Mouse (Mus musculus): Measurements from ENCODE around the gene Rab34. TPM values are rescaled to one million over a fixed set of nuclear protein-coding genes. Genes with fewer than 3 reads are reported as not detected.

Gene Rab34
- polyA plus RNA-seq (2012; rRNA removed) (163 and 228 TPM in 2 replicates), polyA plus RNA-seq (2014; fragmentation: Nextera tagmentation; extraction: Ambion mirVana) (171 and 181 TPM in 2 replicates)

GRCm38 (mm10) chr11:78188331-78189233 lies at the start of gene Rab34:
Gene Rab34, plus strand, starts transcription at chr11:78188430.
- Histone ChIP-seq H3K9me3 (ENCODE audit: control insufficient read depth, low read length) (no peaks in the 10 kb centered on the region), H3K4me3 (replicated peaks; ENCODE audit: low read length) (peak within 1 kb of the TSS; percentile 84), H3K4me1 (ENCODE audit: control insufficient read depth, insufficient read depth, low read length) (peaks cover 14% of the 10 kb centered on the region), H3K4me2 (replicated peaks; ENCODE audit: low read depth, low read length, severe bottlenecking) (peak within 1 kb of the TSS; percentile 73), H3K36me3 (ENCODE audit: control insufficient read depth, insufficient read depth, low read length) (peaks cover 32% of the 10 kb centered on the region), H3K27ac (replicated peaks; ENCODE audit: low read depth, low read length) (peak within 1 kb of the TSS; percentile 99), H3K9ac (ENCODE audit: low read depth, low read length, severe bottlenecking) (peak within 1 kb of the TSS; percentile 91), H3K27me3 (ENCODE audit: control insufficient read depth, insufficient read depth, low read length) (no peaks in the 10 kb centered on the region)
- under 1% methylated on average over 51 of the region's 80 CpGs for WGBS
- peak; percentile 72; the same call in 1 of the 2 replicates for TF ChIP-seq POLR2A (IDR thresholded peaks at IDR 0.05; ENCODE audit: borderline replicate concordance, extremely low read depth, insufficient read depth, insufficient read length)
- peak; percentile 86 for ATAC-seq (ENCODE audit: low FRiP score, low read depth)
- DNase-seq (ENCODE audit: low spot score): peak; percentile 93

DNA sequence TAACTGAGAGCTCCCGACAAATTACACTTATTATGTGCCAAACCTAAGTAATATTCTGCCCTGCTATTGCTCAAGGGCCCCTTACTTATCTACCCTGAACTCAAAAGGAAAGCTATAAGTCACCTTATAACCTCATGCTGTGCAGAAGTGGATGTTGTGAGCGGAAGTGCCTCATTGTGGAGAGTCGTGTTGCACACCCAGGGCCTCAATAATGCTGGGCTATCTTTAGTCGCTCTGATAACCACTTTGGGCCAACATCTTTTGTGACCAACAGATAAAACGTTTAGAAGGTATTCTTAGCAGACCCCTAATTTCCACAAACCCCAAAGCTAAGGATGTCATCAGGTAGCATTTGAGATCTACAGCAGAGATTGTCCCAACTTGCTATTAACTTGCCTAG lies 47.6 kb upstream of the Rab34 start:
- H3K27me3 ChIP-seq (ENCODE audit: control insufficient read depth, insufficient read depth, low read length): no peaks in the 10 kb centered on the region
- H3K4me1 ChIP-seq (ENCODE audit: control insufficient read depth, insufficient read depth, low read length): no peaks in the 10 kb centered on the region
- H3K27ac ChIP-seq (replicated peaks; ENCODE audit: low read depth, low read length): no peak overlapping the region
- H3K4me3 ChIP-seq (replicated peaks; ENCODE audit: low read length): no peak overlapping the region
- H3K36me3 ChIP-seq (ENCODE audit: control insufficient read depth, insufficient read depth, low read length): peaks cover 30% of the 10 kb centered on the region
- ATAC-seq (ENCODE audit: low FRiP score, low read depth) (no peak), DNase-seq (ENCODE audit: low spot score) (no peak)
- no peak for TF ChIP-seq POLR2A (IDR thresholded peaks at IDR 0.05; ENCODE audit: borderline replicate concordance, extremely low read depth, insufficient read depth, insufficient read length)
- H3K9ac ChIP-seq (ENCODE audit: low read depth, low read length, severe bottlenecking): no peak overlapping the region
- 76% methylated on average over 5 of the region's 5 CpGs for WGBS
- no peaks in the 10 kb centered on the region for H3K9me3 ChIP-seq (ENCODE audit: control insufficient read depth, low read length)
- H3K4me2 ChIP-seq (replicated peaks; ENCODE audit: low read depth, low read length, severe bottlenecking): no peak overlapping the region

GRCm38 (mm10) chr11:78143520-78143919 lies 44.7 kb upstream of the Rab34 start:
- ATAC-seq (ENCODE audit: low FRiP score, low read depth) (no peak), DNase-seq (ENCODE audit: low spot score) (no peak)
- Histone ChIP-seq H3K4me2 (replicated peaks; ENCODE audit: low read depth, low read length, severe bottlenecking) (no peak overlapping the region), H3K4me1 (ENCODE audit: control insufficient read depth, insufficient read depth, low read length) (no peaks in the 10 kb centered on the region), H3K9ac (ENCODE audit: low read depth, low read length, severe bottlenecking) (no peak overlapping the region), H3K9me3 (ENCODE audit: control insufficient read depth, low read length) (no peaks in the 10 kb centered on the region), H3K27ac (replicated peaks; ENCODE audit: low read depth, low read length) (no peak overlapping the region), H3K4me3 (replicated peaks; ENCODE audit: low read length) (no peak overlapping the region), H3K27me3 (ENCODE audit: control insufficient read depth, insufficient read depth, low read length) (no peaks in the 10 kb centered on the region), H3K36me3 (ENCODE audit: control insufficient read depth, insufficient read depth, low read length) (peaks cover 50% of the 10 kb centered on the region)
- WGBS: 87% methylated on average over 2 of the region's 2 CpGs
- no peak for TF ChIP-seq POLR2A (IDR thresholded peaks at IDR 0.05; ENCODE audit: borderline replicate concordance, extremely low read depth, insufficient read depth, insufficient read length)

- 84% methylated on average over 5 of the region's 5 CpGs for WGBS
- TF ChIP-seq POLR2A (IDR thresholded peaks at IDR 0.05; ENCODE audit: borderline replicate concordance, extremely low read depth, insufficient read depth, insufficient read length): no peak
- Histone ChIP-seq H3K9ac (ENCODE audit: low read depth, low read length, severe bottlenecking) (no peak overlapping the region), H3K4me2 (replicated peaks; ENCODE audit: low read depth, low read length, severe bottlenecking) (no peak overlapping the region), H3K27me3 (ENCODE audit: control insufficient read depth, insufficient read depth, low read length) (no peaks in the 10 kb centered on the region), H3K4me3 (replicated peaks; ENCODE audit: low read length) (no peak overlapping the region), H3K9me3 (ENCODE audit: control insufficient read depth, low read length) (no peaks in the 10 kb centered on the region), H3K36me3 (ENCODE audit: control insufficient read depth, insufficient read depth, low read length) (peaks cover 67% of the 10 kb centered on the region), H3K27ac (replicated peaks; ENCODE audit: low read depth, low read length) (no peak overlapping the region), H3K4me1 (ENCODE audit: control insufficient read depth, insufficient read depth, low read length) (no peaks in the 10 kb centered on the region)
- no peak for ATAC-seq (ENCODE audit: low FRiP score, low read depth)
- DNase-seq (ENCODE audit: low spot score): no peak
Measured at GRCm38 (mm10) chr11:78146168-78146567, 42.1 kb upstream of the Rab34 start.

DNA sequence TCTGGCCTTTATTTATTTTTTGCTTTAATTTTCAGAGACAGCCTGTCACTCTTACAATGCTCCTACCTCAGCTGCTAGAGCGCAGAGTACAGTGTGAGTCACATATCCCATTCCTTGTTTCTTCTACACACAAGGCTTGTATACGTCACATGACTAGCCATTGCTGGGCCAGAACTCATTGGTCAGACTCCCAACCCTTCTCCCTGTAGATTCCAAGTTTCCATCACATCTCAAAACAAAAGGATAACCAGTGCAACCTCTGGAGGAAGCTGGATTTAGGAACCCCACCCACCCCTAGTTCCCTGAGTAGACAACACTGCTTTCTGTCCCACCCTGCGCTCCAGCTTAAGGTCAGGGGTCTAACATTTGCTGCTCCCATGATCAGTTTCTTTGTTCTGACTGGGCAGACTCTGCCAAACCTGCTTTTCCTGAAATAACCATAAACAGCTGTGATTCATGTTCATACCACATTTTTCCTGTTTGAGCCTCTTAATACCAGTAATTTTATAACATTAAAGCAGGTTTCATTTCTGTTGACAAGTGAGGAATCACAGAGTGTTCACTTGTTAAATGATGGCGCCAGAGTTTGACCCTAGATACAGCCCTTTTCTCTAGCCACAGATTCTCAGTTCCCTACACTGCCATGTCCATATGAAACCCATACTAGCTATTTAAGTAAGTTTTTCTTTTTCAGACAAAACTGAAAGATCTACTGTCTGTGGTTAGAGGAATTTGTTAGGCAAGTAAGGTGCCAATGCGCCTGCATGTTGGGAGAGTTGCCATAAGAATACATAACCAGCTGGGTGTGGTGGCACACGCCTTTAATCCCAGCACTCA lies 41.3 kb upstream of the Rab34 start:
- Histone ChIP-seq H3K4me2 (replicated peaks; ENCODE audit: low read depth, low read length, severe bottlenecking) (no peak overlapping the region), H3K27me3 (ENCODE audit: control insufficient read depth, insufficient read depth, low read length) (no peaks in the 10 kb centered on the region), H3K4me1 (ENCODE audit: control insufficient read depth, insufficient read depth, low read length) (peaks cover under 1% of the 10 kb centered on the region; the same call in 1 of the 2 replicates), H3K9me3 (ENCODE audit: control insufficient read depth, low read length) (no peaks in the 10 kb centered on the region), H3K9ac (ENCODE audit: low read depth, low read length, severe bottlenecking) (no peak overlapping the region), H3K27ac (replicated peaks; ENCODE audit: low read depth, low read length) (no peak overlapping the region), H3K36me3 (ENCODE audit: control insufficient read depth, insufficient read depth, low read length) (peaks cover 71% of the 10 kb centered on the region), H3K4me3 (replicated peaks; ENCODE audit: low read length) (no peak overlapping the region)
- no peak for TF ChIP-seq POLR2A (IDR thresholded peaks at IDR 0.05; ENCODE audit: borderline replicate concordance, extremely low read depth, insufficient read depth, insufficient read length)
- WGBS: 90% methylated on average over 6 of the region's 6 CpGs
- no peak for ATAC-seq (ENCODE audit: low FRiP score, low read depth)
- no peak for DNase-seq (ENCODE audit: low spot score)

Measured in limb, embryonic 14.5 days (tissue).